Mouse (Mus musculus): Measurements from ENCODE around the gene Cul5.
A peak's percentile ranks its signal among the peaks of the same experiment; 100 is the strongest.

Gene Cul5

DNA sequence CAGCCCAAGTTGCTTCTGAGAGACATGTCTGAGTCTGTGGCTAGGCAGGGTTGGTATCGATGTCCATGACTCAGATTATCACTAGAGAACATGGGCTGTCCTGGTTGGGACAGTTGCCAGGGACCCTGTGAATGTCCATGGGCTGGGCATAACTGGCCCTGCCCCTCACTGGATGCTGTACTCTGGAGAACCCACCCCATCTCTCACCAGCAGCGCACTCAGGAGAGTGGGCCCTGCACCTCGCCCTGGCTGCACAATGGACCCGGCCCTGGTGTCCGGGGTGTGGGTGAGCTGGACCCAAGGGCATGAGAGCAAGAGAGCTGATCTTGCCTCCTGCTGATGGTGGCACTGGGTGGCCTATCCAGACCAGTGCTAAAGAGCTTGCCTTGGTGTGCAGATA lies 64.9 kb downstream of the Cul5 start:
- DNase-seq, result no peak

DNA sequence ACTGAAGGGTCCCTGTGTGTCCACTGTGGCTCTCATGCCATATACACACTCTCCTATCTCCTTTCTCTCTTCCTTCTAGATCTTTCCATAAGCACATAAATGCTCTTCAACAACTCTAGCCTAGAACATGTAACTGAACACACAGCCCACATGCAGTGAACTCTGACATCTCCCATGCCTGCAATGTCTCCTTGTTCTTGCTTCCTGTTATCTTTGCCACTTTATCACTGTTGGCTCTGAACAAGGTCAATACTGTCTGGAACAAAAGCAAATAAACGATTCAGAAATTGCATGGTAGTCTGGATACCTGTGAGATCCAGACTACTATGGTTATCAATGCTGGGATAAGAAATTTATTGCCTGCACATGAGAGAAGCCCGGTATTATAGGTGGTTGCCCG lies 66.0 kb downstream of the Cul5 start:
- DNase-seq, result no peak

DNA sequence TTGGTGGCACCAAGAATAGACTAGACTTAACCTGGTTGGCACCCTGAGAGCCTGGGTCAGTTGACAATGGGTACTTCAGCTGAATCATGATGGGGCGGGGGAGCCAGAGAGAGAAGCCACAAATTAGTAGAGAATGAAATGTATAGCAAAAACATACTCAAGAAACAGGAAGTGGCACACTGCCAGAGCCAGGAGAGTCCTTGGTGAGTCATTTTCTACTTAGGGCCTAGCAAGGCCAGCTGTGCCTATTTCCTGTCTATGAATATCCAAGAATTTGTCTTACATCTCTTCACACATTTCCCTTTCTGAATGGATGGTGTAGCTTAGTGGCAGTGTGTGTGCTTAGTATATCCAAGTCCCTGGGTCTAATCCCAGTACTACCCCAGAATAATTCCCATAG lies 66.4 kb downstream of the Cul5 start:
- no peak for DNase-seq

DNA sequence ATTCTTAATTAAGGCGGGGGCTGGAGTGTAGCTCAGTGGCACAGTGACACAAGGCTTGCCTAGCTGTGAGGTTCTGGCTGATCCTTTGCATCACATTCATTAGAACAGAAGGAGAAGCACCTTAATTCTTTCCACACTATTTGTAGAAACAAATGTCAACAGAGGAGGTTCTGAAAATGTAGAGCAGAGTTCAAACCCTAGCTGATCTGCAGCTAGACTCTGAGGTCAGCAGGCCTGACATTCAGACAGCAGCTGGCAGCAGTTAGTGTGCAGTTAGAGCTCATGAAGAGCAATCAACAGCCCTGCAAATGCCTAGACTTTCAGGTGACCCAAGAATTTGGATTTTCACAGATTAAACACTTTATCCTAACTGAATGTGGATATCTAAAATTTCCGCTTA lies 68.3 kb downstream of the Cul5 start:
- DNase-seq, result no peak

DNA sequence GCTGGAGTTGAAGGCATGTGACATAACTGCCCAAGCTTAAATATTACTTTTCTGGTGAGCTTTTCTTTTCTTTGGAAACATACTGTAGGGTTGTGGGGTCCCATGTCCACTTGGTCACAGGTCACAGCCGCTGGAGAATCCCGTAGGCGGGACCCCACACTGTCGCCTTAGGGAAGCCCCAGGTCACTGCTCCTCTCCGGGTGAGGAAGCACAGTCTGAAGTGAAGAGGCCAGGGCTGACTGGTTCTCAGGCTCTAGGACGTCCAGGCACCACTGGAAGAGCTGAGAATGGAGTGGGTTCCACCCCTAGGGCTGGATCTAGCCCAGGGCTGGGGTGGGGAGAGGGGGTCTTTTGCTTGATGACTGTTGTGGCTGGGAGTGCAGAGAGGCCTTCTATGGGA lies 71.2 kb downstream of the Cul5 start:
- DNase-seq, result no peak

DNA sequence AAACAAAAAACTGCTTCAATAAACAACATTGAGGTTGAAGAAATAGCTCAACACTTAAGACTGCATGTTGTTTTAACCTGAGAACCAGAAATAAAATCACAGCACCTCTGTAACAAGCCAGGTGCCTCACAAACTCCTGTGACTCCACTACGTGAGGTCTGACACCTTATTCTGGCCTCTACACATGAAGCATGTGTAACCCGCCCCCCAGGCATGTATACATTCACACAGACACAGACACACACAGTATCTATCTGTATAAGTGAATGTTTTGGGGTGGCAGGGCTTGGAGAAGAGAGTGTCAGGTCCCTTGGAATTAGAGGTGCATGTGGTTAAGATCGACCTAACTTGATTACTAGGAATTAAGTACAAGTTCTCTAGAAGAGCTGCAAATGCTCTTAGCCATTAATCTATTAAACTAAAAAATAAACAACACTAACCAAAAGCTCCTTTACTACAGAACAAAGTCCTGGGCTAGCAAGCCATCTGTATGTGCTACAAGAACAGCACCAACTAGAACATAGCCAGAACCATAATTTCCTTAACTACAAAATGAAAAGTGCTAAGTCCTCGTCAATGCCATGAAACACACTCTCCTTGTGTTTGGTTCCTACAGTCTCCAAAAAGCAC lies 72.7 kb downstream of the Cul5 start:
- DNase-seq, result no peak

DNA sequence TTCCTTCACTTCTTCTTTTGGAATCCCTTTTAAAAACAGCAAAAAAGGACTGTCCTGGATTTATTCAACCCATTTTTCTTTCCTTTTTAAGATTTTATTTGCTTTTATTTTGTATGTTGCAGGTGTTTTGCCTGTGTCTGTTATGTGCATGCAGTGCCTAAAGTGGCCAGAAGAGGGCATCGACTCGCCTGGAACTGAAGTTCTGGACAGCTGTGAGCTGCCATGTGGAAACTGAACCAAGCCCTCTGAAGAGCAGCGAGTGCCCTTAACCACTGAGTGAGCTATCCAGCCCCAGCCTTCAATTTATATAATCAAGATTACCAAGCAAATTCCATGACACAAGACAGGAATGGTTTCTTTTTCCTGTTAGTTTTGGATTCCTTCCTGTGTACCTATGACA lies 75.0 kb downstream of the Cul5 start:
- DNase-seq, result peak; percentile 65 to 71

DNA sequence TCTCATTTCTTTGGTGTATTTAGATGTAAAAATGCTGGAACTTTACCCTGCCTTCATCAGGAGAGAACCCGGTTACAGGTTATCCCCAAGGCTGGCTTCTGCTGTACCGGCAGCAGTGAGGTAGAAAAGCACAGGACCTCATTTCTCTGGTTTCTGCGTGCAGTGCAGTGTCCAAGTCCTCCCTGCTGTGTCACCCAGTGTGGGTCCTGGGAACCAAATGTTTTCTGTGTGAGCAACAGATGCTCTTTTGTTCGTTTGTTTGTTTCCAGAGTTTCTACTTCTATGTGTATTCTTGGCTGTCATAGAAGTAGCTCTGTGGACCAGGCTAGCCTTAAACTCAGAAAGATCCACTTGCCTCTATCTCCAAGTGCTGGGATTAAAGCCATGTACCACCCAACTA lies 87.9 kb downstream of the Cul5 start:
- DNase-seq, result no peak

DNA sequence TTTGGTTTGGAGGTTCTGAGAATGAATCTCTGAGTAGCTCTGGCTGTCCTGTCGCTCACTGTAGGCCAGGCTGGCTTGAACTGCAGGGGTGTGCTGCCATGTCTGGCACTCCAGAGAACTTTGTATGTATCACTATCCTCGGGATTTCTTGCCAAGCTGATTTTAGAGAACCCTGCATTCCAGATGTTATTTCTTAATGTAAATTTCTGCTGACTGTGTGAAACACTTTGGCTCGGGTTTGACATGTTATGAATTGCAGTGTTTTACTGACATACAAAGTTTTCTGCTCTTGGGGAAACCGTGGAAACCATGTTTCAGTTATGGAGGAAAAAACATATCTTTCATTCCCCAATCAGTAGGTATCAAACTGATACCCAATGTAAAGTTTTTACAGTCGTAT lies 94.1 kb downstream of the Cul5 start:
- DNase-seq, result no peak

DNA sequence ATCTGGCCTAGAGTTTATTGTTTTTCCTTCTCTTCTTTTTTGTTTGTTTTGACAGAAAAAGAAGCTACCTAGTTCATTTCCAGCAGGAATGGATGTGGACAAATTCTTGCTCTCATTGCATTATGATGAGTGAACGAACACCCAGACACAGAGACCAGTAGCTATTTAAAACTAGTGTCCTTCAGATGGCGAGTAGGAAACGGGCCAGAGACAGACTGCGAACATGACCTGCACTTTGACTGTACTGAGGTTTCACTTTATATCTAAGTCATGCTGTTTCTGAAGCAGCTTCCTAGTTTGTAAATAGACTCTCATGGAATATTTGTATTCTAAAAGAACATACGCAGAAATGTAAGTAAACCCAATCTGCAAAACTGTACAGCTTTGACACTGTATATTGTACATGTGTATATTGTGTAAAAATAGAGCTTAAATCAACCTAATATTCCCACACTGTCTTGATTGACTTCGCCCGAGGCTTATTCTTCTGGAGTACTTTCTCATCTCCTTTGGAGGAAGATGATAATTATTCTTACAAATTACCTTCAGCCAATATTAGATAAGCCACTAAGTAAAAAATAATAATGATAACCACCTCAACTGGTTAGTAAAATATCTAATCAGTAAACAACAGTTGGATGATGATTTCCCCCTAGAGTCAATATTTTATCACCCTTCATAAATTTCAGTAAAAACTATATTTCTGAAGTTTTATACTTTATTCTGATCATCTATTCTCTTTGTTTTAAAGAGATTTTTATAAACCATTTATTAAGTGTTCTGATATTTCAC lies 97.1 kb downstream of the Cul5 start:
- no peak for DNase-seq

DNA sequence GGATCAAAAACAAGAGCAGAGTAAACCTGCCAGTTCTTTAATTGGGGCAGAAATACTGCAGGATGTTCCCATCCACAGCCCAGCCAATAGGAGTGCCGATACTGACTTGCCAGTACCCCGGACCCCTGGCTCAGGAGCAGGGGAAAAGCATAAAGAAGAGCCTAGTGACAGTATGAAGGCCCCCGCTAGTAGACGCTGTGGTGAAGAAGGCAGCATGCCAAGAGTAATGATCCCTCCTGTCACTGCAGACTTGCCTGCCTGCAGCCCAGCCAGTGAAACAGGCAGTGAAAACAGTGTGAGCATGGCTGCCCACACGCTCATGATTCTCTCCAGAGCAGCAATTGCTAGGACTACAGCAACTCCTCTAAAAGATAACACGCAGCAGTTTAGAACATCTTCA lies 99.2 kb downstream of the Cul5 start:
- DNase-seq, result no peak

All from thymus, postnatal 36 days (tissue).